Mouse (Mus musculus) intestine, embryonic 15.5 days (tissue): Measurements from ENCODE around the gene E2f6. TPM values are rescaled to one million over a fixed set of nuclear protein-coding genes. Genes with fewer than 3 reads are reported as not detected.
A peak's percentile ranks its signal among the peaks of the same experiment; 100 is the strongest.

ENCODE experiments used
- ATAC-seq: fragments of 200-750 bp; cut with Nextera tagmentation; 2 replicates; pipeline ENCODE4 v1.8.0; 2017; ENCODE audit warnings: moderate TSS enrichment, moderate library complexity
- H3K27ac ChIP-seq: fragments of 300-500 bp; sonication (generic); 2 replicates; pipeline ENCODE4 v1.5.1; 2015; ENCODE audit warnings: mild to moderate bottlenecking, inconsistent platforms
- H3K27me3 ChIP-seq: fragments of 300-500 bp; sonication (generic); replicated peaks from 2 replicates; pipeline ENCODE4 v1.6.1; 2015; ENCODE audit warnings: inconsistent platforms
- H3K36me3 ChIP-seq: fragments of 300-500 bp; sonication (generic); 2 replicates; pipeline ENCODE4 v1.6.1; 2015; ENCODE audit warnings: inconsistent platforms
- H3K4me1 ChIP-seq: fragments of 300-500 bp; sonication (generic); replicated peaks from 2 replicates; pipeline ENCODE4 v1.6.1; 2015; ENCODE audit warnings: inconsistent platforms
- H3K4me2 ChIP-seq: fragments of 300-500 bp; sonication (generic); replicated peaks from 2 replicates; pipeline ENCODE4 v1.6.1; 2015; ENCODE audit warnings: mild to moderate bottlenecking, inconsistent platforms
- H3K4me3 ChIP-seq: fragments of 300-500 bp; sonication (generic); replicated peaks from 2 replicates; pipeline ENCODE4 v1.5.1; 2015; ENCODE audit warnings: inconsistent platforms
- H3K9ac ChIP-seq: fragments of 300-500 bp; sonication (generic); 2 replicates; pipeline ENCODE4 v1.6.1; 2015; ENCODE audit warnings: inconsistent platforms
- H3K9me3 ChIP-seq: fragments of 300-500 bp; sonication (generic); 2 replicates; pipeline ENCODE4 v1.6.1; 2016; ENCODE audit warnings: inconsistent platforms
- WGBS: fragments of 180-500 bp; shearing (Covaris S2); methylation state at CpG from one replicate; pipeline ENCODE4 v1.1.7; 2015; 5-methylcytosine and 5-hydroxymethylcytosine counted together
- polyA plus RNA-seq: library from polyadenylated mRNA; unstranded; fragments of >200 nt; fragmentation: Nextera tagmentation; extraction: Ambion mirVana; gene quantifications from 2 replicates; pipeline ENCODE4 v1.2.1, GENCODE M21; 2015

Gene E2f6
- polyA plus RNA-seq, 1 experiment from 2014 or later, result 37.6 TPM

- Histone ChIP-seq H3K36me3 (no peaks in the 10 kb centered on the region), H3K4me2 (no peak overlapping the region), H3K9ac (no peak overlapping the region), H3K27ac (no peak overlapping the region), H3K9me3 (no peaks in the 10 kb centered on the region), H3K4me3 (no peak overlapping the region), H3K27me3 (peaks cover 7% of the 10 kb centered on the region), H3K4me1 (no peaks in the 10 kb centered on the region; the same call in 1 of the 2 replicates)
- ATAC-seq, result no peak
- 70% methylated on average over 5 of the region's 5 CpGs for WGBS
Measured at GRCm38 (mm10) chr12:16803956-16804430, 6.8 kb upstream of the E2f6 start.

DNA sequence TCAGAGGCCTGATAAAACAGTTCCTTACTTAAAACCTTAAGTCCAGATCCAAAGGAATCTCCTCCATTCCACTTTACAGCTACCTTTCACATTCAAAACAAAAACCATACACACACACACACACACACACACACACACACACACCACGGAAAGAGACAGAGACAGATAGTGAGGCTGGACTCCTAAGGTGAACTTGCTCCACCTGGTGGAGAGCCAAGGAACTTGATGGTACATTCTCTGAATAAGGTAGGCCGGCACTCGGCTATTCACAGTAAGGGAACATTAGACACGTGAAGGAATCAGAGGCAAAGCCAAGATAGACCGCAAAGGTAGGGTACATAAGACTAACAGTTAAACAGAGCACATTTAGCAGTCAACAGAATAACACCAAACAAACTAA is 5.3 kb upstream of the E2f6 start:
- Histone ChIP-seq H3K9me3 (no peaks in the 10 kb centered on the region), H3K27me3 (peaks cover 7% of the 10 kb centered on the region), H3K4me2 (no peak overlapping the region), H3K4me1 (peaks cover 1% of the 10 kb centered on the region; the same call in 1 of the 2 replicates), H3K36me3 (no peaks in the 10 kb centered on the region), H3K4me3 (no peak overlapping the region), H3K9ac (no peak overlapping the region), H3K27ac (no peak overlapping the region)
- peak; percentile 63 for ATAC-seq
- WGBS, result 6% methylated on average over 5 of the region's 5 CpGs

GRCm38 (mm10) chr12:16808045-16808444 is 2.7 kb upstream of the E2f6 start:
- 32% methylated on average over 3 of the region's 3 CpGs for WGBS

DNA sequence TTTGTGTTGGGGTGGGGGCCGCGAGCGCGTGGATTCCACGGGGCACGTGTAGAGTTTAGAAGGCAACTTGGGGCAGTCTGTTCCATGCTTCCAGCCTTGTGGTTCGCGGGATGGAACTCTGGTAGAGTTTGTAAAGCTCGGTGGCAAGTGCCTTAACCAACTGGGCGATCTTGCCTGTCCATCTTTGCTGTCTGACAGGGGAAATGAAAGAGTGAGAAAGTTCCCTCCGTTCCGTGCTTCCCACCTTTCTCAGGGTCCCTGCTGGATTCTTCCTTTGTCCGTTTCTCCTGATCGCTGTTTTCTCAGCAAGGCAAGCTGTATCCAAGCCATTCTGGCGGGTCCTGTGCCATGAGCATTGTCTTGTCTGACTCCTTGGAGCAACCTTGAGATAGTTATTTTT is 714 bp downstream of the E2f6 start:
- Histone ChIP-seq H3K9me3 (no peaks in the 10 kb centered on the region), H3K4me2 (peak overlapping the region; percentile 89), H3K4me3 (peak overlapping the region; percentile 80), H3K27ac (no peak overlapping the region), H3K4me1 (0 out of 2 replicates have a peak, but pooled peaks cover 6% of the 10 kb centered on the region), H3K36me3 (no peaks in the 10 kb centered on the region), H3K27me3 (peaks cover 5% of the 10 kb centered on the region), H3K9ac (peak overlapping the region; percentile 86)
- whole genome bisulfite sequencing, result 3% methylated on average over 15 of the region's 15 CpGs
- peak; percentile 56 for ATAC-seq

More at GRCm38 (mm10) chr12:16808045-16808444, 2.7 kb upstream of the E2f6 start:
- Histone ChIP-seq H3K4me2 (no peak overlapping the region), H3K36me3 (no peaks in the 10 kb centered on the region), H3K9ac (no peak overlapping the region), H3K9me3 (no peaks in the 10 kb centered on the region), H3K27ac (no peak overlapping the region), H3K27me3 (peaks cover 7% of the 10 kb centered on the region), H3K4me3 (no peak overlapping the region), H3K4me1 (0 out of 2 replicates have a peak, but pooled peaks cover 6% of the 10 kb centered on the region)
- ATAC-seq, result no peak

GRCm38 (mm10) chr12:16817147-16817546 is 6.4 kb downstream of the E2f6 start:
- H3K4me2 ChIP-seq, result no peak overlapping the region
- no peak overlapping the region for H3K4me3 ChIP-seq
- H3K9me3 ChIP-seq, result no peaks in the 10 kb centered on the region
- 0 out of 2 replicates have a peak, but pooled peaks cover under 1% of the 10 kb centered on the region for H3K4me1 ChIP-seq
- no peak for ATAC-seq
- H3K27me3 ChIP-seq, result no peaks in the 10 kb centered on the region
- H3K27ac ChIP-seq, result no peak overlapping the region
- no peak overlapping the region for H3K9ac ChIP-seq
- WGBS, result 84% methylated on average over 4 of the region's 4 CpGs
- H3K36me3 ChIP-seq, result peaks cover 23% of the 10 kb centered on the region

DNA sequence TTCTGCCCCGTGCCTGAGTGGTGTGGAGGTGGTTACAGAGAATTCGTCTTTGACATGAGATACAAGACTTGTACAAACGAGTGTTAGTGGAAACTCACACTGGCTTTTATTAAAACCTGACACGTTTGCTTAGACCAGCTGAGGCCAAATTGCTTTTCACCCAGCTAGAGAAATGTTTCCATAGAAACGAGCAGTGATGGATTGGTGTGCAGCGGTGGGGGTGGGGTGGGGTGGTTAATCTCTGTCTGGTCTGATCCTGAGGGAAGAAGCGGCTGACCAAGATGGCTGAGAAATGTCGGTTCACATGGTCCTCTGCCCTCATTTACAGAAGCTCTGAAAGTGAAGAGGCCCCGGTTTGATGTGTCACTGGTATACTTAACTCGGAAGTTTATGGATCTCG is 7.8 kb downstream of the E2f6 start:
- no peak overlapping the region for H3K4me3 ChIP-seq
- no peak overlapping the region for H3K27ac ChIP-seq
- ATAC-seq, result no peak
- peaks cover 36% of the 10 kb centered on the region for H3K36me3 ChIP-seq
- H3K9me3 ChIP-seq, result no peaks in the 10 kb centered on the region
- H3K27me3 ChIP-seq, result no peaks in the 10 kb centered on the region
- no peak overlapping the region for H3K4me2 ChIP-seq
- H3K4me1 ChIP-seq, result no peaks in the 10 kb centered on the region
- 46% methylated on average over 11 of the region's 11 CpGs for WGBS
- H3K9ac ChIP-seq, result no peak overlapping the region

DNA sequence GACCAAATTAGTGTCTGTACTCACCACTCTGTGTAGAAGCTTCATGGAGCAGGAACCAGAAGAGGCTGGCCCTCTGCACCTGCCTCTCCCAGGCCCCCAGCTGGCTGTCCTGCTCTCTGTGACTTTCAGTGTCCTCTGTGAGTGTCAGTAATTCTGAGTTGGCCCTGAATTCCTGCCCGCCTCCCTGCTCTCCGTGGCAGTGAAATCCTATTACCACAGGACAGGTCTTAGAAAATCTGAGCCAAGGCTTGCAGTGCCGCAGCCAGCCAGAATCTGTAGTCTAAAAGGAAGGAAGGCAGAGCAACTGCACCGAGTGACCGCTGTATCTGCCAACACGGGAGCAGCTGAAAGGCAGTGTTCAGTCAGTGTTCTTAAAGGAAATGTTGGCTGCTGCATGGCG is 10.0 kb downstream of the E2f6 start:
- no peaks in the 10 kb centered on the region for H3K4me1 ChIP-seq
- H3K27ac ChIP-seq, result no peak overlapping the region
- H3K9me3 ChIP-seq, result no peaks in the 10 kb centered on the region
- H3K27me3 ChIP-seq, result no peaks in the 10 kb centered on the region
- 89% methylated on average over 7 of the region's 7 CpGs for WGBS
- no peak overlapping the region for H3K4me2 ChIP-seq
- H3K36me3 ChIP-seq, result peaks cover 43% of the 10 kb centered on the region
- no peak overlapping the region for H3K4me3 ChIP-seq
- H3K9ac ChIP-seq, result no peak overlapping the region
- no peak for ATAC-seq

DNA sequence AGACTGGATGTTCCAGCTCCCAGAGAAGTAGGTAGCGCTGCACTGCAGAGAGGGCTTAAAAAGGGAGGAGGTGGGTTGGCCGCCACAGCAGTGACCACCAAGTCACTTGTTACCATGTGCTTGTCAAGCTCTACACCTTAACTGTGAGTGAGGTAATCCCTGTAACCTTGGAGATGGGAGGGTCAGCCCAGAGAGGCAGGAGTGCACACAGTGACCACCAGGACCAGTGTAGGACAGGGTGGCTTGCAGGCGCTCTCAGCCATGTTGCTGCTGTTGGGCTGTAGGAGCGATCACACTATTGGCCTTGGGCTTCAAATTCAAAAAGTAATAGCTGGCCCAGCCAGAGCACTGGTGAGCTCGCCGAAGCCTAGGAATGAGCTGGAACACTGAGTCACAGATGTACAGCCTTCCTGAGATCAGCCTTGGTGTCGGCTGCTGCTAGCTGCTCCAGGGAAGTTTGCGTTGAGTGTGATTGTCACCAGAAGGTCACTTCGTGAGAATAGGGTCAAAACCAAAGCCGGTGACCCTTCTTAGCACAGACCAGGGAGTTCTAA is 11.5 kb downstream of the E2f6 start:
- Histone ChIP-seq H3K4me3 (no peak overlapping the region), H3K27ac (no peak overlapping the region), H3K4me1 (no peaks in the 10 kb centered on the region), H3K4me2 (no peak overlapping the region), H3K9ac (no peak overlapping the region), H3K9me3 (no peaks in the 10 kb centered on the region), H3K36me3 (peaks cover 43% of the 10 kb centered on the region), H3K27me3 (no peaks in the 10 kb centered on the region)
- ATAC-seq, result no peak
- 95% methylated on average over 10 of the region's 10 CpGs for WGBS

DNA sequence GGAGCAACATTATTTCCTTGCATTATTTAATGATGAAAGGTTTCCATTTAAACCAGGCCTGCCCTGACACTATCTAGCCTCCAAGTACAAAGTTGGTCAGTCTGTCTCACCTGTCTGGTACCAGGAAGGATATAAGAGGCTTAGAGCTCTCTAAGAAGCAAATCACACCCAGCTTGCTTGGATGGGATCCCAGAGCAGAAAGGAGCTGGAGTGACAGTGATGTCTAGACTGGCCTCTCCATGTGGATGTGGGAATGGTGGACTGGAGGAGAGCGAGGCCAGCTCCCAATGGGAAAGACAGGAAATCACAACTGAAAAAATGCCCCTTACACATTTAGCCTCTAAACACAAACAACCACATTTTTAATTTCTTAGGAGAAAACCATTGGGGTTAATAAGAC is 12.9 kb downstream of the E2f6 start:
- Histone ChIP-seq H3K27me3 (no peaks in the 10 kb centered on the region), H3K4me1 (0 out of 2 replicates have a peak, but pooled peaks cover 3% of the 10 kb centered on the region), H3K9ac (no peak overlapping the region), H3K4me2 (no peak overlapping the region), H3K4me3 (no peak overlapping the region), H3K9me3 (no peaks in the 10 kb centered on the region), H3K27ac (no peak overlapping the region), H3K36me3 (peaks cover 40% of the 10 kb centered on the region)
- ATAC-seq, result no peak
- 94% methylated on average over 1 of the region's 1 CpGs for WGBS

DNA sequence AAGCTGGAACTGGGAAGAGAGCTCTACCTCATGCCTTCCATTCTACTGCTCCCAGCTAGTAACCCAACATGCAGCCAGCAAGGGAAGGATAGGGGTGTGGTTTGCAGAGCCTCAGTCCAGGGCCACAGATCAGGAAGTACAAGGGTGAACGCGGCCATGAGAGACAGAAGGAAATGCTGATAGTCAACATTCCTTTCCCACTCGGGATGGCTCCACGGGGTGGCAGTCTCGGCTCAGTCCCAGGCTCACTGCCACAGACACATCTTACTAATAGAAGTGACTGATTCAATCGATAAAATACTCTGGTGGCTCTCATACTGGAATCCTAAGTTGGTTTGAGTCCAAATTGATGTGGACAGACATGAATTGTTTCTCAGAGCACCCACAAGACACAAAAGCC is 17.7 kb downstream of the E2f6 start:
- H3K36me3 ChIP-seq, result peaks cover 10% of the 10 kb centered on the region
- no peak overlapping the region for H3K4me3 ChIP-seq

DNA sequence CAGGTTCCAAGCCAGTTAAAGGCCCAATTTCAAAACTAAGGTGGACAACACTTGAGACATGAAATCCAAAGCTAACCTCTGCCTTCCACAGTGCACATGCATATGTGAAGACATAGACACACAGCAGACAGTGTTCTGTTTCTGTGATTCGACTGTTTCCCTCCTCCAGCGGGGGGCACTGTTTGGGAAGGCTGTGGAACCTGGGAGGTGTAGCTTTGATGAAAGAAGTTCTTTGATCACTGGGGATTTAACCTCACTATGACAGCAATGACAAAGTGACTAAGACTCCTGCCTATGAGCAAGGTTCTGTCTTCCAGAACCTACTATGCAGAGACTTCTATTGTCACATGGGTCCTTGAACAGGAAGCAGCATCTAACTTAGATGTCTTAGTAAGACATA is 19.0 kb downstream of the E2f6 start:
- WGBS, result 90% methylated on average over 2 of the region's 2 CpGs
- H3K4me1 ChIP-seq, result 0 out of 2 replicates have a peak, but pooled peaks cover 3% of the 10 kb centered on the region
- H3K4me3 ChIP-seq, result no peak overlapping the region
- no peaks in the 10 kb centered on the region for H3K27me3 ChIP-seq
- H3K36me3 ChIP-seq, result peaks cover 7% of the 10 kb centered on the region
- no peak overlapping the region for H3K27ac ChIP-seq
- H3K9me3 ChIP-seq, result no peaks in the 10 kb centered on the region
- no peak overlapping the region for H3K4me2 ChIP-seq
- H3K9ac ChIP-seq, result no peak overlapping the region
- ATAC-seq, result no peak

More for the DNA sequence above, 17.7 kb downstream of the E2f6 start:
- WGBS, result 53% methylated on average over 6 of the region's 6 CpGs
- H3K27ac ChIP-seq, result no peak overlapping the region
- H3K4me2 ChIP-seq, result no peak overlapping the region
- H3K27me3 ChIP-seq, result no peaks in the 10 kb centered on the region
- H3K9ac ChIP-seq, result no peak overlapping the region
- H3K4me1 ChIP-seq, result 0 out of 2 replicates have a peak, but pooled peaks cover 3% of the 10 kb centered on the region
- ATAC-seq, result peak; percentile 95
- H3K9me3 ChIP-seq, result no peaks in the 10 kb centered on the region

- no peaks in the 10 kb centered on the region for H3K9me3 ChIP-seq
- H3K27ac ChIP-seq, result no peak overlapping the region
- 0 out of 2 replicates have a peak, but pooled peaks cover 3% of the 10 kb centered on the region for H3K4me1 ChIP-seq
- H3K4me2 ChIP-seq, result no peak overlapping the region
- H3K9ac ChIP-seq, result no peak overlapping the region
- peak; percentile 59; the same call in 1 of the 2 replicates for ATAC-seq
- H3K36me3 ChIP-seq, result peaks cover 3% of the 10 kb centered on the region; the same call in 1 of the 2 replicates
- no peaks in the 10 kb centered on the region for H3K27me3 ChIP-seq
- H3K4me3 ChIP-seq, result no peak overlapping the region
- WGBS, result 58% methylated on average over 4 of the region's 4 CpGs
Measured at GRCm38 (mm10) chr12:16831071-16831470, 20.3 kb downstream of the E2f6 start.

GRCm38 (mm10) chr12:16834701-16835100 is 23.9 kb downstream of the E2f6 start:
- 63% methylated on average over 11 of the region's 11 CpGs for WGBS
- no peak overlapping the region for H3K9ac ChIP-seq
- no peak overlapping the region for H3K4me2 ChIP-seq
- H3K9me3 ChIP-seq, result no peaks in the 10 kb centered on the region
- H3K4me1 ChIP-seq, result no peaks in the 10 kb centered on the region
- H3K4me3 ChIP-seq, result no peak overlapping the region
- H3K36me3 ChIP-seq, result no peaks in the 10 kb centered on the region
- H3K27me3 ChIP-seq, result no peaks in the 10 kb centered on the region
- no peak for ATAC-seq
- no peak overlapping the region for H3K27ac ChIP-seq
